Mouse (Mus musculus): ENCODE measurements around the gene Arhgef6.

- TF ChIP-seq CTCF (IDR thresholded peaks at IDR 0.05; ENCODE audit: extremely low read depth, insufficient read depth, low read length) (no peak), POLR2A (IDR thresholded peaks at IDR 0.05; ENCODE audit: extremely low read depth, insufficient read depth, low read length) (no peak)
Measured at GRCm38 (mm10) chrX:57377096-57377495, 38.6 kb upstream of the Arhgef6 start.

All from cortical plate, adult 2 months (tissue).